Mouse (Mus musculus): ENCODE measurements around the gene Zfp580. TPM values are rescaled to one million over a fixed set of nuclear protein-coding genes. Genes with fewer than 3 reads are reported as not detected.
A peak's percentile ranks its signal among the peaks of the same experiment; 100 is the strongest.
"Not testable (repeated sequence)": the region's sequence is repeated elsewhere in the genome, so short reads cannot be mapped to it uniquely, and the experiment has no call there.

Zfp580 gene
- polyA plus RNA-seq, 1 experiment from 2014 or later, result 81.4 TPM

DNA sequence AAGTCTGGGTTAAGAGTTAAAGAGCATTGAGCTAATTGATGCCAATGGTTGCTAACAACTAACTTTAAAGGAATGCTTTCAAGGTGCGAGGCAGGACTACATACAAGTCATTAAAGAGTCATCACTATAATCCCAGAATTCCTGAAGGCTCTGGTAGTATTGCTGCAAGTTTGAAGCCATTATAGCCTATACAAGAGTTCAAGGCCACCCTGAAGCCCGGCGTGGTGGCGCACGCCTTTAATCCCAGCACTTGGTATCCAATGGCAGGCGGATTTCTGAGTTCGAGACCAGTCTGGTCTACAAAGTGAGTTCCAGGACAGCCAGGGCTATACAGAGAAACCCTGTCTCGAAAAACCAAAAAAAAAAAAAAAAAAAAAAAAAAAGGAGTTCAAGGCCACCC lies 31.8 kb upstream of the Zfp580 start:
- ATAC-seq (ENCODE audit: low read depth); H3K9me3 ChIP-seq; H3K27me3 ChIP-seq: not testable (repeated sequence)
- Histone ChIP-seq H3K36me3 (peaks cover 29% of the 10 kb centered on the region), H3K27ac (replicated peaks) (peak overlapping the region; percentile 93), H3K4me1 (replicated peaks) (peaks cover 29% of the 10 kb centered on the region), H3K9ac (peak overlapping the region; percentile 80; the same call in 1 of the 2 replicates), H3K4me3 (peak overlapping the region; percentile 60), H3K4me2 (peak overlapping the region; percentile 84)
- WGBS, result 26% methylated on average over 8 of the region's 8 CpGs

- peak within 1 kb of the TSS; percentile 93 for H3K27ac ChIP-seq (replicated peaks)
- no peaks in the 10 kb centered on the region for H3K9me3 ChIP-seq
- under 1% methylated on average over 47 of the region's 49 CpGs for WGBS
- peak within 1 kb of the TSS; percentile 60 for H3K4me3 ChIP-seq
- H3K9ac ChIP-seq, result peak within 1 kb of the TSS; percentile 80
- peak within 1 kb of the TSS; percentile 84 for H3K4me2 ChIP-seq
- no peaks in the 10 kb centered on the region for H3K27me3 ChIP-seq
- peaks cover 29% of the 10 kb centered on the region for H3K4me1 ChIP-seq (replicated peaks)
- peaks cover 34% of the 10 kb centered on the region for H3K36me3 ChIP-seq
- ATAC-seq (ENCODE audit: low read depth), result peak; percentile 91
Observed at GRCm38 (mm10) chr7:5020000-5020681, 31.2 kb upstream of the Zfp580 start, which contains the start of the genes Zfp865 and Ccdc106. Gene Zfp865 (plus strand): TSS chr7:5020376. Gene Ccdc106 (plus strand): TSS chr7:5020553.

DNA sequence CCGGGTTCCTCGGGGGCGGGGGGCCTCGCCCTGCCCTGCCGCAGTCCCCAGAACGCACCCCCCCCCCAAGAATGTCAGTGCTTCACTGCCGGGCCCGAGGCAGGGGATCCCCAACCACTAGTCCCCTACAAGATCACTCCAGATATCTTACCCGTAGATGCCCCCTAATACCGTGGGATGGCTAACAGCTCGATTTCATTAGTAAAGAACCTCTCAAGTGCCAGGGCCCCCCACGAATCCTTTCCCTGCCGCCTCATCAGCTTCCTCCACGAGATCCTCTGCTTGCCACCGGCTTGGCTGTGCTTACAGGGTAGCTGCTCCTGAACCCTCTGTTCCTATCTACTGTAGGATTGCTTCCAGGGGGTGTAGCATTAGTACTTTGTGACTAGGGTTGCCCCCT lies 30.7 kb upstream of the Zfp580 start:
- Histone ChIP-seq H3K27me3 (no peaks in the 10 kb centered on the region), H3K9ac (peak overlapping the region; percentile 80), H3K9me3 (no peaks in the 10 kb centered on the region), H3K4me2 (peak overlapping the region; percentile 84), H3K27ac (replicated peaks) (peak overlapping the region; percentile 93), H3K36me3 (peaks cover 39% of the 10 kb centered on the region), H3K4me1 (replicated peaks) (peaks cover 29% of the 10 kb centered on the region), H3K4me3 (peak overlapping the region; percentile 60)
- WGBS, result 0% methylated on average over 15 of the region's 15 CpGs
- ATAC-seq (ENCODE audit: low read depth), result peak; percentile 38

- no peaks in the 10 kb centered on the region for H3K27me3 ChIP-seq
- ATAC-seq (ENCODE audit: low read depth), result no peak
- H3K27ac ChIP-seq (replicated peaks), result peak overlapping the region; percentile 93
- 55% methylated on average over 5 of the region's 5 CpGs for WGBS
- no peaks in the 10 kb centered on the region for H3K9me3 ChIP-seq
- peak overlapping the region; percentile 80 for H3K9ac ChIP-seq
- peak overlapping the region; percentile 84 for H3K4me2 ChIP-seq
- H3K4me1 ChIP-seq (replicated peaks), result peaks cover 24% of the 10 kb centered on the region
- H3K4me3 ChIP-seq, result peak overlapping the region; percentile 60
- H3K36me3 ChIP-seq, result peaks cover 43% of the 10 kb centered on the region
Observed at GRCm38 (mm10) chr7:5021197-5021596, 30.1 kb upstream of the Zfp580 start.

DNA sequence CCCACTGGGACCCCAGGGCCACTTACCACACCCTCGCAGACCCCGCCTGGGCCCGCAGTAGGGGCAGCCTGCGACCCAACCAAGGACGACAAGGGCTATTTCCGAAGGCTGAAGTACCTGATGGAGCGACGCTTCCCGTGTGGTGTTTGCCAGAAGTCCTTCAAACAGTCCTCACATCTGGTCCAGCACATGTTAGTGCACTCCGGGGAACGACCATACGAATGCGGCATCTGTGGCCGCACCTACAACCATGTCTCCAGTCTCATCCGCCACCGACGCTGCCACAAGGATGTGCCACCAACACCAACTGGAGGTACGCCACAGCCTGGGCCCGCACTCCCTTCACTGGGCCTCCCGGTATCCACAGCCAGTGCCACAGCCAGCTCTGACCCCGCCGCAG lies 21.8 kb upstream of the Zfp580 start:
- ATAC-seq (ENCODE audit: low read depth), result no peak
- H3K9me3 ChIP-seq, result peaks cover 28% of the 10 kb centered on the region
- no peak overlapping the region for H3K9ac ChIP-seq
- H3K4me2 ChIP-seq, result no peak overlapping the region
- no peak overlapping the region for H3K27ac ChIP-seq (replicated peaks)
- WGBS, result 97% methylated on average over 22 of the region's 22 CpGs
- no peaks in the 10 kb centered on the region for H3K27me3 ChIP-seq
- H3K36me3 ChIP-seq, result peaks cover 94% of the 10 kb centered on the region
- H3K4me3 ChIP-seq, result no peak overlapping the region
- no peaks in the 10 kb centered on the region for H3K4me1 ChIP-seq (replicated peaks)

DNA sequence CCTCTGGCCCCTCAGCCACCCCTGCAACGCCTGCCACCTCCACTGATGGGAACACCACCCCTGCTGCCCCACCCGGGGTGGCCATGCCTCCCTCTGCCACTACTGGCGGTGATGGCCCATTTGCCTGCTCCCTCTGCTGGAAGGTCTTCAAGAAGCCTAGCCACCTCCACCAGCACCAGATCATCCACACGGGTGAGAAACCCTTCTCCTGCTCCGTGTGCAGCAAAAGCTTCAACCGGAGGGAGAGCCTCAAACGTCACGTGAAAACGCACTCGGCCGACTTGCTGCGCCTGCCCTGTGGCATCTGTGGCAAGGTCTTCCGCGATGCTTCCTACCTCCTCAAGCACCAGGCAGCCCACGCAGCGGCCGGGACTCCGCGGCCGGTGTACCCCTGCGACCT lies 21.4 kb upstream of the Zfp580 start:
- Histone ChIP-seq H3K27me3 (no peaks in the 10 kb centered on the region), H3K4me3 (no peak overlapping the region), H3K27ac (replicated peaks) (no peak overlapping the region), H3K4me1 (replicated peaks) (no peaks in the 10 kb centered on the region), H3K9ac (no peak overlapping the region), H3K9me3 (peaks cover 28% of the 10 kb centered on the region), H3K36me3 (peaks cover 94% of the 10 kb centered on the region), H3K4me2 (no peak overlapping the region)
- ATAC-seq (ENCODE audit: low read depth), result no peak
- 88% methylated on average over 21 of the region's 21 CpGs for WGBS

- no peak overlapping the region for H3K27ac ChIP-seq (replicated peaks)
- no peaks in the 10 kb centered on the region for H3K4me1 ChIP-seq (replicated peaks)
- H3K27me3 ChIP-seq, result no peaks in the 10 kb centered on the region
- ATAC-seq (ENCODE audit: low read depth), result no peak
- 82% methylated on average over 63 of the region's 63 CpGs for WGBS
- no peak overlapping the region for H3K9ac ChIP-seq
- H3K36me3 ChIP-seq, result peaks cover 96% of the 10 kb centered on the region
- no peak overlapping the region for H3K4me2 ChIP-seq
- H3K4me3 ChIP-seq, result no peak overlapping the region
- peaks cover 28% of the 10 kb centered on the region for H3K9me3 ChIP-seq
Observed at GRCm38 (mm10) chr7:5030554-5031275, 20.6 kb upstream of the Zfp580 start.

DNA sequence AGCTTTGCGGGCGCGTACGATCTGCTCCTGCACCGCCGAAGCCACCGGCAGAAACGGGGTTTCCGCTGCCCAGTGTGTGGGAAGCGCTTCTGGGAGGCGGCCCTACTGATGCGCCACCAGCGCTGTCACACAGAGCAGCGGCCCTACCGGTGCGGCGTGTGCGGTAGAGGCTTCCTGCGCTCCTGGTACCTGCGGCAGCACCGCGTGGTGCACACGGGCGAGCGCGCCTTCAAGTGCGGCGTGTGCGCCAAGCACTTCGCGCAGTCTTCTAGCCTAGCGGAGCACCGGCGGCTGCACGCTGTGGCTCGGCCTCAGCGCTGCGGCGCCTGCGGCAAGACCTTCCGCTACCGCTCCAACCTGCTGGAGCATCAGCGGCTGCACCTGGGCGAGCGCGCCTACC lies 19.8 kb upstream of the Zfp580 start:
- no peaks in the 10 kb centered on the region for H3K4me1 ChIP-seq (replicated peaks)
- 72% methylated on average over 46 of the region's 46 CpGs for WGBS
- no peaks in the 10 kb centered on the region for H3K27me3 ChIP-seq
- no peak overlapping the region for H3K27ac ChIP-seq (replicated peaks)
- no peak overlapping the region for H3K4me2 ChIP-seq
- peaks cover 97% of the 10 kb centered on the region for H3K36me3 ChIP-seq
- H3K9ac ChIP-seq, result no peak overlapping the region
- ATAC-seq (ENCODE audit: low read depth), result no peak
- no peak overlapping the region for H3K4me3 ChIP-seq
- H3K9me3 ChIP-seq, result peaks cover 28% of the 10 kb centered on the region

GRCm38 (mm10) chr7:5033818-5034217 lies 17.5 kb upstream of the Zfp580 start, which contains the start of gene 4632433K11Rik:
Gene 4632433K11Rik (plus strand): TSS chr7:5034118.
- H3K27ac ChIP-seq (replicated peaks), result no peak within 1 kb of the TSS
- H3K27me3 ChIP-seq, result no peaks in the 10 kb centered on the region
- WGBS, result 91% methylated on average over 3 of the region's 3 CpGs
- H3K36me3 ChIP-seq, result peaks cover 77% of the 10 kb centered on the region
- no peak within 1 kb of the TSS for H3K4me2 ChIP-seq
- H3K9ac ChIP-seq, result no peak within 1 kb of the TSS
- ATAC-seq (ENCODE audit: low read depth), result no peak
- no peak within 1 kb of the TSS for H3K4me3 ChIP-seq
- H3K9me3 ChIP-seq, result peaks cover 31% of the 10 kb centered on the region
- H3K4me1 ChIP-seq (replicated peaks), result peaks cover 11% of the 10 kb centered on the region

DNA sequence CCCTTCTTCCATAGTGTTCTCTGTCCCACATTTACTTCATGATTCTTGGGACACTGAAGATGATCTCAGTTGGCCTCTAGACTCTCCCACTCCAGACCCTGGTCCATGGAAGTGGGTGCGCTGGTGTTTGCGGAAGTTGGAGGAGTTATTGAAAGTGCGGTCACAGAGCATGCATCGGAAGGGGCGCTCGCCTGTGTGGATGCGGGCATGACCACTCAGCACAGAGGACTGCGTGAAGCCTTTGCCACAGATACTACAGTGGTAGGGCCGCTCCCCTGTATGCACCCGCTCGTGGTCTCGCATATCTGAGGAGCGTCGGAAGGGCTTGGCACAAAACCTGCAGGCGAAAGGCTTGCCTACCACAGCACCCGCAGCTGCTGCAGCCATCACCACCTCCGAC lies 15.7 kb upstream of the Zfp580 start:
- Histone ChIP-seq H3K36me3 (peaks cover 59% of the 10 kb centered on the region), H3K9ac (no peak overlapping the region), H3K9me3 (peaks cover 15% of the 10 kb centered on the region), H3K27ac (replicated peaks) (no peak overlapping the region), H3K4me1 (replicated peaks) (peaks cover 22% of the 10 kb centered on the region), H3K27me3 (no peaks in the 10 kb centered on the region), H3K4me3 (no peak overlapping the region), H3K4me2 (no peak overlapping the region)
- WGBS, result 94% methylated on average over 17 of the region's 17 CpGs
- no peak for ATAC-seq (ENCODE audit: low read depth)

DNA sequence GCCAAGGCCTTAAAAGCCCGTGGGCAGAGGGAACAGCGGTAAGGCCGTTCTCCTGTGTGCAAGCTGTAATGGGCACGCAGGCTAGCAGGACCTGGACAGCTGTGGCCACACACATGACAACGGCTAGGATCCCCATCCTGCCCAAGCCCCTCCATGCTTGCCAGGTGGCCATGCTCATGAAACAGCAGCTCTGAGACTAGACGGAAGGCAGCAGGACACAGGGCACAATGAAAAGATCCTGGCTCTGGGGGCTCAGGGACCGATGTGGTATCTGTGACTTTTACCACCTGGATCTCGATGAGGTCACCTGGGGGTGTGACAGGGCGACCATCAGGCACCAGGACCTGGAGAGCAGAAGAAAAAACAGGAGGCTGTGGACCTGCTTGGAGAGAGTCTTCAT lies 15.2 kb upstream of the Zfp580 start:
- Histone ChIP-seq H3K36me3 (peaks cover 55% of the 10 kb centered on the region), H3K9me3 (peaks cover 10% of the 10 kb centered on the region)

DNA sequence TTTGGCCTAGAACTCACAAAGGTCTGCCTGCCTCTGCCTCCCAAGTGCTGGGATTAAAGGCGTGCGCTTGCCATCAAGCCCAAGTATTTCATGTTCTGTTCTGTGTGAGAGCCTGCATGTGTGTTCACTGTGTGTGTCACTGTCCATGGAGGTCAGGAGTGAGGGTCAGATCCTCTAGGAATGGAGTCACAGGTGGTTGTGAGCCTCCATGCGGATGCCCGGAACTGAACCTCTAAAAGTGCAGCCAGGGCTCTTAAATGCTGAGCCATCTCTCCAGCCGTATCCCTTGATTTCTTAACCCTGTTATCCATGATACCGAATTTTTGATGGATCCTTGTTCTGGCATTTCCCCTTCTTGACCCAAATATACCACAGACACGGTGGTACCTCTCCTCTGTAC lies 14.3 kb upstream of the Zfp580 start:
- no peaks in the 10 kb centered on the region for H3K27me3 ChIP-seq
- 0 out of 2 replicates have a peak overlapping the region, but pooled peaks have one; percentile 97 for H3K27ac ChIP-seq (replicated peaks)
- H3K4me2 ChIP-seq, result peak overlapping the region; percentile 59; the same call in 1 of the 2 replicates
- H3K4me3 ChIP-seq, result no peak overlapping the region; the same call in 1 of the 2 replicates
- H3K36me3 ChIP-seq, result peaks cover 51% of the 10 kb centered on the region
- H3K9me3 ChIP-seq, result 0 out of 2 replicates have a peak, but pooled peaks cover 3% of the 10 kb centered on the region
- ATAC-seq (ENCODE audit: low read depth), result no peak
- H3K4me1 ChIP-seq (replicated peaks), result peaks cover 22% of the 10 kb centered on the region
- whole genome bisulfite sequencing, result 95% methylated on average over 7 of the region's 7 CpGs
- H3K9ac ChIP-seq, result no peak overlapping the region

More for the DNA sequence above, 15.2 kb upstream of the Zfp580 start:
- no peak for ATAC-seq (ENCODE audit: low read depth)
- Histone ChIP-seq H3K4me2 (no peak overlapping the region), H3K9ac (no peak overlapping the region), H3K4me3 (no peak overlapping the region), H3K4me1 (replicated peaks) (peaks cover 22% of the 10 kb centered on the region), H3K27ac (replicated peaks) (no peak overlapping the region), H3K27me3 (no peaks in the 10 kb centered on the region)
- WGBS, result 95% methylated on average over 9 of the region's 9 CpGs
